Mouse (Mus musculus): Measurements from ENCODE around the gene Msrb1.
A peak's percentile ranks its signal among the peaks of the same experiment; 100 is the strongest.
"Not testable (repeated sequence)": the region's sequence is repeated elsewhere in the genome, so short reads cannot be mapped to it uniquely, and the experiment has no call there.

Msrb1 gene

GRCm38 (mm10) chr17:24719494-24720222 lies 16.8 kb upstream of the Msrb1 start:
- DNase-seq (ENCODE audit: low read depth, low spot score), result peak; percentile 99

GRCm38 (mm10) chr17:24720616-24721015 lies 15.8 kb upstream of the Msrb1 start:
- DNase-seq (ENCODE audit: low read depth, low spot score), result not testable (repeated sequence)

GRCm38 (mm10) chr17:24721383-24721955 lies 15.0 kb upstream of the Msrb1 start:
- DNase-seq (ENCODE audit: low read depth, low spot score), result not testable (repeated sequence)

- DNase-seq (ENCODE audit: low read depth, low spot score), result no peak
These were observed 14.1 kb upstream of the Msrb1 start for GRCm38 (mm10) chr17:24722220-24722924.

- no peak for DNase-seq (ENCODE audit: low read depth, low spot score)
These were observed 13.1 kb upstream of the Msrb1 start for GRCm38 (mm10) chr17:24723122-24723880.

GRCm38 (mm10) chr17:24723881-24724180 lies 12.6 kb upstream of the Msrb1 start:
- no peak for DNase-seq (ENCODE audit: low read depth, low spot score)

GRCm38 (mm10) chr17:24724184-24724583 lies 12.3 kb upstream of the Msrb1 start, which contains the start of gene Ndufb10:
Ndufb10 (minus strand) TSS chr17:24724478.
- DNase-seq (ENCODE audit: low read depth, low spot score), result peak; percentile 95

- DNase-seq (ENCODE audit: low read depth, low spot score), result no peak
These were observed 10.6 kb upstream of the Msrb1 start for GRCm38 (mm10) chr17:24725637-24726390.

GRCm38 (mm10) chr17:24727618-24728017 lies 8.8 kb upstream of the Msrb1 start, which contains the start of gene Rpl3l:
Rpl3l (plus strand) TSS chr17:24727820.
- DNase-seq (ENCODE audit: low read depth, low spot score), result peak; percentile 89

GRCm38 (mm10) chr17:24728184-24728583 lies 8.3 kb upstream of the Msrb1 start:
- DNase-seq (ENCODE audit: low read depth, low spot score), result no peak

- DNase-seq (ENCODE audit: low read depth, low spot score), result peak; percentile 65
These were observed 7.4 kb upstream of the Msrb1 start for GRCm38 (mm10) chr17:24729067-24729466.

- no peak for DNase-seq (ENCODE audit: low read depth, low spot score)
These were observed 5.7 kb upstream of the Msrb1 start for GRCm38 (mm10) chr17:24730787-24731186.

- peak; percentile 95 for DNase-seq (ENCODE audit: low read depth, low spot score)
These were observed 4.1 kb upstream of the Msrb1 start for GRCm38 (mm10) chr17:24732233-24732935.

GRCm38 (mm10) chr17:24733434-24734050 lies 2.9 kb upstream of the Msrb1 start:
- DNase-seq (ENCODE audit: low read depth, low spot score), result no peak

- DNase-seq (ENCODE audit: low read depth, low spot score), result no peak
These were observed 1.9 kb upstream of the Msrb1 start for GRCm38 (mm10) chr17:24734513-24734912.

- DNase-seq (ENCODE audit: low read depth, low spot score), result no peak
These were observed 996 bp upstream of the Msrb1 start for GRCm38 (mm10) chr17:24735446-24735845.

GRCm38 (mm10) chr17:24737135-24737810 lies 831 bp downstream of the Msrb1 start:
- no peak for DNase-seq (ENCODE audit: low read depth, low spot score)

- no peak for DNase-seq (ENCODE audit: low read depth, low spot score)
These were observed 1.8 kb downstream of the Msrb1 start for GRCm38 (mm10) chr17:24738238-24738637.

- no peak for DNase-seq (ENCODE audit: low read depth, low spot score)
These were observed 3.5 kb downstream of the Msrb1 start for GRCm38 (mm10) chr17:24739926-24740325.

- DNase-seq (ENCODE audit: low read depth, low spot score), result peak; percentile 59
These were observed 5.9 kb downstream of the Msrb1 start for GRCm38 (mm10) chr17:24742307-24742706.

Measured in skeletal muscle tissue, adult 2 months (tissue).